Mouse (Mus musculus) small intestine, adult 2 months (tissue): Measurements from ENCODE around the gene Kdm4c. TPM values are rescaled to one million over a fixed set of nuclear protein-coding genes. Genes with fewer than 3 reads are reported as not detected.
"Not testable (repeated sequence)": the region's sequence is repeated elsewhere in the genome, so short reads cannot be mapped to it uniquely, and the experiment has no call there.

Experiments used
- H3K27ac ChIP-seq: fragments of 200-500 bp; 2 replicates; pipeline ENCODE4 v1.5.1; 2012; ENCODE audit warnings: low read depth, low read length, control low read depth, inconsistent platforms; ENCODE audit not compliant: insufficient read depth
- H3K27me3 ChIP-seq: fragments of 200-500 bp; 2 replicates; pipeline ENCODE4 v1.6.1; 2012; ENCODE audit warnings: mild to moderate bottlenecking, moderate library complexity, low read length, inconsistent platforms; ENCODE audit not compliant: control insufficient read depth, insufficient read depth
- H3K36me3 ChIP-seq: fragments of 200-500 bp; 2 replicates; pipeline ENCODE4 v1.6.1; 2012; ENCODE audit warnings: mild to moderate bottlenecking, low read length, control low read depth, inconsistent platforms; ENCODE audit not compliant: control insufficient read depth, insufficient read depth
- H3K4me1 ChIP-seq: fragments of 200-500 bp; 2 replicates; pipeline ENCODE4 v1.6.1; 2012; ENCODE audit warnings: low read length, inconsistent platforms, mixed read lengths; ENCODE audit not compliant: control insufficient read depth, insufficient read depth, insufficient read length
- H3K4me3 ChIP-seq: fragments of 200-500 bp; 2 replicates; pipeline ENCODE4 v1.5.1; 2012; ENCODE audit warnings: low read depth, mild to moderate bottlenecking, control low read depth, inconsistent platforms, low read length, moderate library complexity
- CTCF ChIP-seq: fragments of 200-500 bp; IDR thresholded peaks from 2 replicates; pipeline ENCODE4 v1.5.1; 2012; ENCODE audit warnings: low read depth, mild to moderate bottlenecking, control low read depth, inconsistent platforms, low read length, moderate library complexity, mixed read lengths; ENCODE audit not compliant: insufficient replicate concordance, insufficient read length; ENCODE audit errors: extremely low read depth
- POLR2A ChIP-seq: fragments of 200-500 bp; IDR thresholded peaks from 2 replicates; pipeline ENCODE4 v1.6.1; 2012; ENCODE audit warnings: low read depth, mild to moderate bottlenecking, control low read depth, inconsistent platforms, low read length, moderate library complexity
- WGBS: fragments of 180-500 bp; shearing (Covaris S2); methylation state at CpG from one replicate; pipeline ENCODE4 v1.1.7; 2018; 5-methylcytosine and 5-hydroxymethylcytosine counted together
- polyA plus RNA-seq: library from polyadenylated mRNA; depleted of rRNA; stranded (reverse); fragments of >200 nt; gene quantifications from 2 replicates; pipeline ENCODE4 v1.2.3, GENCODE M21; 2012; rRNA removed

Kdm4c gene
- 0.29 and 0.60 TPM in 2 replicates for polyA plus RNA-seq

DNA sequence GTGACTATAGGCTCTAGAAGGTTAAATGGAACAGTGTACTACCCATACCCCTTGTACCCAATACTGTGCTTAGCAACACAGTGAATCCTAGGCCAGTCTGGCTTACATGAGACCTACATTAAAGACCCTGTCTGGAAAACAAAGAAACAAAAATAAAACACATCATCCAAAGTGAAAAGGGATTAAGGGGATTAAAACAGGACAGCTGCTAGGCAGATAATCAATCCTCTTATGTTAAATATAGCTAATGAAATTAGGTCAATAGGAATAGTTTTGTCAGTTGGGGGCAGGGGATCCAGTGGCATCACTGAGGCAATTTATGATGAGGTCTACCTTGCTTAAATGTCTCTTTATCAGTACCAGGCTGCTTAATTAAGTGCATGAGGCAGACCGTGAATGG lies at the start of gene Kdm4c:
Gene Kdm4c (plus strand): TSS at position 322 of the 400 bp plus-strand sequence.
- H3K27ac ChIP-seq, result no peak within 1 kb of the TSS
- no peak for TF ChIP-seq POLR2A
- TF ChIP-seq CTCF, result no peak
- no peak within 1 kb of the TSS for H3K4me3 ChIP-seq
- H3K36me3 ChIP-seq, result no peaks in the 10 kb centered on the region
- no peaks in the 10 kb centered on the region for H3K4me1 ChIP-seq
- 89% methylated on average over 1 of the region's 1 CpGs for WGBS
- no peaks in the 10 kb centered on the region for H3K27me3 ChIP-seq

DNA sequence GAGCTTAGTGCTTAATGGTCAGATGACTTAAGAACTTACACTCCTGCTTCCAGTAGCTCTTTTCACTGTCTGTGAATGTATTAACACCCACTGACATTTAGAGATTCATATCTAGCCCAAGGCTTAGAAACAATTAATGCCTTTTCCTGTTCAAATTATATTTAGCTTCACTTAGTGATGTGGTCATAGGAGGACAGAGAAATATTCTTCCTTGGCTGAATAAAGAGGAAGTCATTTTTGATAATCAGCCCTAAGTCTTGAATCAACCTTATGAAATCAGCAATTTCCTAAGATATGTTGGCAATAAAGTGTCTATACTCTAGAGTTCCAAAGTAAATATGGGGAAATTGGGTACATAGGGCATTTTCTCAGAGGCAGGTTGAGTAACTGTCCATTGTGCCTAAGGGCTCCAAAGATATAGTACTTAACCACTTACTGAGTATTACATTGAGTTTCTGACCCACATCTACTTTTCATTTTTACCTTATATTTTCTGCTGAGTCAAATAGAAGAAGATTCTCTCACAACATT lies 41.0 kb upstream of the Kdm4c start:
- Histone ChIP-seq H3K4me3 (no peak overlapping the region), H3K27me3 (no peaks in the 10 kb centered on the region), H3K27ac (no peak overlapping the region), H3K36me3 (no peaks in the 10 kb centered on the region), H3K4me1 (no peaks in the 10 kb centered on the region)
- TF ChIP-seq CTCF (no peak), POLR2A (no peak)

DNA sequence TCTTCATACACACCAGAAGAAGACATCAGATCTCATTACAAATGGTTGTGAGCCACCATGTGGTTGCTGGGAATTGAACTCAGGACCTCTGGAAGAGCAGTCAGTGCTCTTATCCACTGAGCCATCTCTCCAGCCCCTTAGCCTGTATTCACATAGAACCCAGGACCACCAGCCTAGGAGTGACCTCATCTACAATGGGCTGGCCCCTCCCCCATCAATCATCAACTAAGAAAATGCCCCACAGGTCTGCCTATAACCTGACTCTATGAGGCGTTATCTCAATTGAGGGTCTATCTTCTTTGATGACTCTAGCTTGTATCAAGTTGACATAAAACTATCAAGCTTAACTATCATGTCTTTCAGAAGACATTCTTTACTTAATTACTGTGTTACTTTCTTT lies 20.5 kb upstream of the Kdm4c start:
- not testable (repeated sequence) for H3K27me3 ChIP-seq, H3K4me1 ChIP-seq, H3K4me3 ChIP-seq, H3K27ac ChIP-seq, H3K36me3 ChIP-seq
- WGBS, result 83% methylated on average over 1 of the region's 1 CpGs

DNA sequence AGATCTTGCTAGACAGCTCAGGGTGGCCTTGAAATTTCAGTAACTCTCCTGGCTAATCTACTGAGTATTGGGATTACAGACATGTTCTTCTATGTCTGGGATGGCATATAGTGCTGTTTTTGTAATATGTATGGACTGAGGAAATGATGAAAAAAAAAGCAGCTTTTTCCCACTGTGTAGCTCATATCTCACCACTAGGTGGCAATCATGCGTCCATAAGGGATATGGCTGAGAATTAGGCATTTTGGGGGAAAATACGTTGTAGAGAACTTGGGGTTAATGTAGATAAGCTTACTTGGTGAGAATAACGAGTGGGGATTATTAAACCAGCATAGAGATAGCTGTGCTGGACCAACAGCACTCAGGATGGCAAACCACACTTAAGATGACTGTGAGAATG lies 19.9 kb upstream of the Kdm4c start:
- no peak overlapping the region for H3K27ac ChIP-seq
- H3K36me3 ChIP-seq, result no peaks in the 10 kb centered on the region
- 24% methylated on average over 3 of the region's 3 CpGs for WGBS
- no peaks in the 10 kb centered on the region for H3K27me3 ChIP-seq
- no peak for TF ChIP-seq CTCF
- no peak overlapping the region for H3K4me3 ChIP-seq
- no peaks in the 10 kb centered on the region for H3K4me1 ChIP-seq

DNA sequence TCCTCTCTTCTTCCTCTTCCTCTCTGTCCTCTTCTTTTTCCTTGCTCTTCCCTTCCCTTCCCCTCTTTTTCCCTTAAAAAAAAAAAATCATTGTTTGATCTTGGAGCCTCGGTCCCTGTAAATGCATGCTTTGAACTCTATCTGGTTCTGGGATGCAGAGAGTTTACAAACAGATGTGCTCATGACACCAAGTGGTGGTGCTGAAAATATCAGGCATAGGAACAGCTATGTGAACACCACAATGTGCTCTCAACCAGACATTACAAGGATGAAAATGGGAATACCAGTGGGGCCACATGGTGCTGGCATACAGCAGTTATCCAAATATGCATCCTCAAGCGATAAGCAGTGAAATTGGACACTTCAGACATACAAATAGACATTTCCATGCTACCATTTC lies 18.1 kb upstream of the Kdm4c start:
- H3K27ac ChIP-seq, result no peak overlapping the region
- no peaks in the 10 kb centered on the region for H3K27me3 ChIP-seq
- WGBS, result 60% methylated on average over 2 of the region's 2 CpGs
- H3K36me3 ChIP-seq, result no peaks in the 10 kb centered on the region
- TF ChIP-seq CTCF (no peak), POLR2A (no peak)
- H3K4me1 ChIP-seq, result no peaks in the 10 kb centered on the region
- H3K4me3 ChIP-seq, result no peak overlapping the region

DNA sequence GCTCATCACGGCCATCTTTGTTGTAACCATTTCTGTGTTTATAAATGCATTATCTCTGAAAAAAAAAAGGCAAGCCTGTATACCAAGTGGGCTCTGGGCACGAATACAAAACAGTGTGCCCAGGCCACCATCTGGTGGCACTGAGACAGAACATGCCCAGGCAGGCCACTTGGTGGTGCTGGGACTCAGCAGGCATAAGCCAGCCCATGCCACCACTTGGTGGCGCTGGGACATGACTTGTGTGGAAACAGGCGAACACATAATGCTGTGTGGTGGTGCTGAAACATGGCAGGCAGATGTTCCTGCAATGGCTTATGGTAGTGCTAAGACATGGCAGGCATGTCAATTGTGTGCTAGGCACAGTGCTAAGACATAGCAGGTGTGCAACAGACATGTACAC lies 11.3 kb upstream of the Kdm4c start:
- Histone ChIP-seq H3K36me3 (no peaks in the 10 kb centered on the region), H3K4me3 (no peak overlapping the region), H3K27ac (no peak overlapping the region), H3K4me1 (no peaks in the 10 kb centered on the region), H3K27me3 (no peaks in the 10 kb centered on the region)
- WGBS, result 79% methylated on average over 4 of the region's 4 CpGs
- TF ChIP-seq CTCF (peak; percentile 26; the same call in 1 of the 2 replicates), POLR2A (no peak)

DNA sequence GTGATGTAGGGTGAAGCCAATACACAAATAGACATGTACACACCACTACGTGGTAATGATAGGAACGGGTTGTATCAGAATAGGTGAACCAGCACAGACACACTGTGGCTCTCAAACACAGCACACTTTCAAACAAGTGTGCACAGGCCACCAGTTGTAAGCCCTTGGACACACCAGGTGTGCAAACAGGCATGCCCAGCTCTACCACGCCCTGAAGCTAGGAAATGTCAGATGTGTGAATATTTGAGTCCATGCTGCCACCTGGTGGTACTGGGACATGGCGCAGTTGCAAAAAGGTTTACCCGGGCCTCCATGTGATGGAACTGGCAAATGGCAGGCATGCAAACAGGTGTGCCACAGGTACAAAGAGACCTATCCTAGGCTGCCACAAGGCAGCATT lies 10.9 kb upstream of the Kdm4c start:
- no peaks in the 10 kb centered on the region for H3K36me3 ChIP-seq
- H3K4me3 ChIP-seq, result no peak overlapping the region
- WGBS, result 56% methylated on average over 5 of the region's 5 CpGs
- H3K27me3 ChIP-seq, result no peaks in the 10 kb centered on the region
- H3K4me1 ChIP-seq, result no peaks in the 10 kb centered on the region
- no peak overlapping the region for H3K27ac ChIP-seq
- peak; percentile 63; the same call in 1 of the 2 replicates for TF ChIP-seq CTCF
- no peak for TF ChIP-seq POLR2A

DNA sequence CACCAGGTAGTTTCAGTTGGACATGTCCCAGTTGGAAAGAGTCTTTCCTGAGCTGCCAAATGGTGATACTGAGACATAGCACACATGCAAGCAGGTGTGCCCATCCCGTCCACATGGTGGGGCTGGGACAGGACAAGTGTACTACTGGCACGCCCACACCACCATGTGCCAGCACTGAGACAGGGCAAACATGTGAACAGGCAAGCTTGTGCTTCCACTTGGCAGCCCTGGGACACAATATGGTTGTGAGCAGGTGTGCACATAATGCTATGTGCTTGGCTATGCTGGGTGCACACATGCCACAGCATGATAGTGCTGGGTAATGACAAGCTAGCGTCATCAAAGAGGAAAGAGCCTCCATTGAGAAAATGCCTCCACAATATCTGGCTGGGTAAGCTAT lies 8.8 kb upstream of the Kdm4c start:
- TF ChIP-seq CTCF (no peak), POLR2A (no peak)
- Histone ChIP-seq H3K27me3 (no peaks in the 10 kb centered on the region), H3K36me3 (no peaks in the 10 kb centered on the region), H3K4me1 (no peaks in the 10 kb centered on the region), H3K27ac (no peak overlapping the region), H3K4me3 (no peak overlapping the region)
- 73% methylated on average over 3 of the region's 3 CpGs for WGBS
